Mouse (Mus musculus) bone marrow, adult 2 months (tissue): ENCODE measurements around the gene Ccdc59. TPM values are rescaled to one million over a fixed set of nuclear protein-coding genes. Genes with fewer than 3 reads are reported as not detected.

Experiments
- H3K27ac ChIP-seq: fragments of 200-500 bp; 2 replicates; pipeline ENCODE4 v1.5.1; 2012; ENCODE audit warnings: low read depth, mild to moderate bottlenecking, control low read depth, inconsistent platforms, low read length; ENCODE audit not compliant: control insufficient read depth, poor library complexity, insufficient read depth
- H3K4me1 ChIP-seq: fragments of 200-500 bp; 2 replicates; pipeline ENCODE4 v1.6.1; 2011; ENCODE audit warnings: low read length; ENCODE audit not compliant: control insufficient read depth, insufficient read depth
- H3K4me3 ChIP-seq: fragments of 200-500 bp; replicated peaks from 2 replicates; pipeline ENCODE3; 2011; ENCODE audit warnings: mild to moderate bottlenecking, low read depth, low read length, control low read depth; ENCODE audit not compliant: control insufficient read depth
- CTCF ChIP-seq: fragments of 200-500 bp; IDR thresholded peaks from 2 replicates; pipeline ENCODE4 v1.5.1; 2011; ENCODE audit warnings: low read length, control low read depth; ENCODE audit not compliant: control insufficient read depth, insufficient read depth
- POLR2A ChIP-seq: fragments of 200-500 bp; IDR thresholded peaks from 2 replicates; pipeline ENCODE4 v1.6.1; 2011; ENCODE audit warnings: low read depth, mild to moderate bottlenecking, control low read depth, low read length, borderline replicate concordance; ENCODE audit not compliant: control insufficient read depth
- WGBS: fragments of 180-500 bp; shearing (Covaris S2); methylation state at CpG from one replicate; pipeline ENCODE4 v1.1.7; 2018; 5-methylcytosine and 5-hydroxymethylcytosine counted together
- polyA plus RNA-seq: library from polyadenylated mRNA; stranded (reverse); fragments of >200 nt; gene quantifications from 2 replicates; pipeline ENCODE4 v1.2.4, GENCODE M21; 2011; ENCODE audit warnings: low replicate concordance; ENCODE audit not compliant: missing spikeins, insufficient read depth, insufficient read length

Ccdc59 gene
- 15.8 and 19.3 TPM in 2 replicates for polyA plus RNA-seq

- TF ChIP-seq CTCF (peak; percentile 59), POLR2A (peak; percentile 50; the same call in 1 of the 2 replicates)
- Histone ChIP-seq H3K27ac (peak within 1 kb of the TSS; percentile 86), H3K4me3 (peak within 1 kb of the TSS; percentile 85), H3K4me1 (no peaks in the 10 kb centered on the region)
- WGBS, result under 1% methylated on average over 90 of the region's 90 CpGs
Observed at GRCm38 (mm10) chr10:105840928-105841888, at the start of gene Ccdc59, which contains the start of gene Mettl25. Gene Ccdc59 (plus strand): TSS chr10:105841067. Gene Mettl25 (minus strand): TSS chr10:105841380.

- no peak overlapping the region for H3K4me3 ChIP-seq
- TF ChIP-seq POLR2A (no peak), CTCF (no peak)
- H3K27ac ChIP-seq, result no peak overlapping the region
- 85% methylated on average over 15 of the region's 15 CpGs for WGBS
- no peaks in the 10 kb centered on the region for H3K4me1 ChIP-seq
Observed at GRCm38 (mm10) chr10:105793776-105794552, 46.9 kb upstream of the Ccdc59 start.

GRCm38 (mm10) chr10:105797250-105797924, 43.5 kb upstream of the Ccdc59 start:
- 80% methylated on average over 8 of the region's 8 CpGs for WGBS
- no peak overlapping the region for H3K27ac ChIP-seq
- TF ChIP-seq CTCF, result no peak
- no peak overlapping the region for H3K4me3 ChIP-seq
- no peaks in the 10 kb centered on the region for H3K4me1 ChIP-seq

GRCm38 (mm10) chr10:105801147-105801546, 39.7 kb upstream of the Ccdc59 start:
- Histone ChIP-seq H3K4me3 (no peak overlapping the region), H3K27ac (no peak overlapping the region), H3K4me1 (no peaks in the 10 kb centered on the region; the same call in 1 of the 2 replicates)
- TF ChIP-seq POLR2A, result no peak
- no peak for TF ChIP-seq CTCF
- WGBS, result 86% methylated on average over 6 of the region's 6 CpGs

- H3K27ac ChIP-seq, result no peak overlapping the region
- WGBS, result 83% methylated on average over 6 of the region's 6 CpGs
- H3K4me3 ChIP-seq, result no peak overlapping the region
- TF ChIP-seq CTCF, result no peak
- TF ChIP-seq POLR2A, result no peak
- H3K4me1 ChIP-seq, result no peaks in the 10 kb centered on the region; the same call in 1 of the 2 replicates
Observed at GRCm38 (mm10) chr10:105802132-105802531, 38.7 kb upstream of the Ccdc59 start.

GRCm38 (mm10) chr10:105803461-105803860, 37.4 kb upstream of the Ccdc59 start:
- Histone ChIP-seq H3K27ac (no peak overlapping the region), H3K4me3 (no peak overlapping the region), H3K4me1 (no peaks in the 10 kb centered on the region; the same call in 1 of the 2 replicates)
- WGBS, result 42% methylated on average over 2 of the region's 2 CpGs
- no peak for TF ChIP-seq POLR2A

GRCm38 (mm10) chr10:105806259-105807010, 34.4 kb upstream of the Ccdc59 start:
- no peak overlapping the region for H3K4me3 ChIP-seq
- no peak overlapping the region for H3K27ac ChIP-seq
- H3K4me1 ChIP-seq, result no peaks in the 10 kb centered on the region; the same call in 1 of the 2 replicates
- 82% methylated on average over 7 of the region's 7 CpGs for WGBS
- TF ChIP-seq CTCF (no peak), POLR2A (no peak)
